Mouse (Mus musculus): ENCODE results near the gene Bcl2.

Bcl2 gene

DNA sequence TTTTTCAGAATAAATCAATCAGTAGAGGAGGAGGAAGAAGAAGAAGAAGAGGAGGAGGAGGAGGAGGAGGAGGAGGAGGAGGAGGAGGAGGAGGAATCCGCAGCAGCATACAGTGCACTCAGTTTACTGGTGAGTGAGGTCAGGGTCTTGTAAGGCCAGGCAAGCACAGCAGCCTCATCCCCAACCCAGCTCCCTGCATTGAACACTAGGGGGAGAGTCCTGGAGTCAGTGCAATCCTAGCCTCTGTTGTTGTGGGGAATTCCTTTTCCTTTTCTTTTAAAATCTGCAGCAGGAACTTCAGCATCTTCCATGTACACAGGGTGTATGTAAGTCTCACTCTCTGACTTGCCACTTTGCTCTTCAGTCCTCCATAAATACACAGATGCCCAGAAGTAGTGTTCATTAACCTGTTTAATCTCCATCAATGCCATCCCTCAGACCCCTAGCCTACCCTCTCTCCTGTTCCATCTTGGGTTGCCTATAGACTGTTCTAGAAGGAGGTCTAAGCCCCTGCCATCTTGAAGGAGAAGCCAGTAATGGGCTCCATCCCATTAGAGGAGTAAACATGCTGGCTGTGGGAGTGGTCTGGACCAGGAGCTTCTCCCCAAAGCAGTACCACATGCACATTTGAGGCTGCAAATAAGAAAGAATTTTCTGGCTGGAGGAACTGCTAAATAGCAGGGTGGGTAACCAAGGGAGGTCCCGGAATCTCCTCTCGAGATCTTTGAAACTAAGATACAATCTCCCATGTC, 85.2 kb downstream of the Bcl2 start:
- DNase-seq (ENCODE audit: extremely low read depth, low read depth, low spot score), result no peak

DNA sequence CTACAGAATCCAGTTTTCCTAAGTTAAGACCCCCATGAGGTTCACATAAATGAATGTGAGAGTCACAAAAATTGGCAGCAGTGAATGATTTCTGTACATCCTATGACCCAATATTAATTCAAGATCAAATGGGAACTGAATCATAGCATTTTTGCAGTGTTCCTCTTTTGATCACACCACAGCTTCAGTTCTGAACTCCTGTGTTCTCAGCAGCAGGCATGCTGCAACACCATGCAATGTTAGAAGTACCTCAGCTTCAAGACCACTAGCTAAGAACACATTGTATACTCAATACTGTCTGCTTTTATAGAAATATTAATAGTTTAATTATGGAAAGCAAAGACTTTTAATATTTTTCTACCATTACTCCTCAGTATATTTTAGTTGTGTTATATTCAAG, 85.8 kb downstream of the Bcl2 start:
- DNase-seq (ENCODE audit: extremely low read depth, low read depth, low spot score), result no peak

DNA sequence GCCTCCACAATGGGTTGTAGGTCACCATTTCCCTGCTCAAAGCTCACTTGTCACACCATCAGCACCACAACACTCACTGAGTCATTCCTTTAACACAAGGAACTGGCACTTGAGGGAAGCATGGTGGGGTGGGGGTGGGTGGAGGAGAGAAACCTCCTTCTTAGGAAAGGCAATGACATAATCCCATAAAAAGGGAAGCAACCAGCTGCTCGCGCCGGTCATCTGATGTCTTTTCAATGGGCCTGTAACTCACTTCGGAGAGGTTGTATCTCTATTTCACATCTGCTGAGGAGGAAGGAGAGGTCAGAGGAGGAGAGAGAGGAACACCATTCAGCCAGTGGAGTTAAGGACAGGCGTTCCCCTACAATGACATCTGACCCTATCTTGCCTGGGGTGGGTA, 86.8 kb downstream of the Bcl2 start:
- no peak for DNase-seq (ENCODE audit: extremely low read depth, low read depth, low spot score)

DNA sequence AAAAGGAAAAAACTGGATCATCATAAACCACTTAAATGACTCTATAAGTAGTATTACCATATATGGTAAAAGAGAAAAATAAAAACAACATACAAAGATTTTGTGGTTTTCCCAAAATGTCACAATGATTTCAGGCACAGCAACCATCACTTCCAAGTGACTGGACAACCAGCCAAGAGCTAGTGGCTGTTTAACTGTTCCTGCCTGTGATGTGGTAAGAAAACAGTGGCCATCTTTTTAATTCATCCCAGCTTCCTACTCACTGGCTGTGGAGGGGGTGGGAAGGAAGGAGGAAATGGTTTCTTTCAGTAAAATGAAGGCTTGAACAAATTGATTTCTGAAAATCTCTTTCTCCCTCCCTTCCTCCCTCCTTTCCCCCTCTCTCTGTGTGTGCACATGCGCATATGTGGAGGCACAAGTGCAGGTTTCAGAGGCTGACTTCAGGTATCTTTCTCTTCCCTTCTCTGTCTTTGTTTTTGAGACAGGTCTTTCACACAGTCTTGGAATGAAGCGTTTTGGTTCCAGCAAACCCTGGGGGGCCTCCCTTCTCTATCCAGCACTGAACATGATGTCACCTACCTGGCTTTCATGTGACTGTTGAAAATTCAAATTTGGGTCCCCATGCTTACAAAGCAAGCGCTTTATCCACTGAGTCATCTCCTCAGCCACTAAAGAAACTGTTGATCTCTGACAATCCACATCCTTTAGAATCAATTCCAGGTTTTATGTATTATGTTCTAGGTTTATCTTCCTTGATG, 93.7 kb downstream of the Bcl2 start:
- no peak for DNase-seq (ENCODE audit: extremely low read depth, low read depth, low spot score)

DNA sequence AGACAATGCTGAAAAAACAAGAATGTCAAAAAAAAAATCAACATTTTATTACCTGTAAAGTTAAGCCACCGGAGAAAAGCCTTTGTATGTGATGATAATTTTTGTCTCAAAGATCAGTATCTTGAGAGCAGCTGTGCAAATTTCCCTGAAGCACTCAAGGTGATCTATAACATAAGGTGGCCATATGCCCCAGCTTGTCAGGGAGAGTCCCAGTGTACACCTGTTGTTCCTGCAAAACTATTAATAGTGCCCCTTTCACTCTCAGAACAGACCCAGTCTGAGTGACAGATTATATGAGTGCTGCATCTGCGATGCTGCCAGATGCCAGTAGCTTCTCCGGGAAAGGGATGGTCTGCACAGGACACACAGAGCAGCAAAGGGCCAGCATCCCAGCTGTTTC, 95.3 kb downstream of the Bcl2 start:
- DNase-seq (ENCODE audit: extremely low read depth, low read depth, low spot score), result no peak

DNA sequence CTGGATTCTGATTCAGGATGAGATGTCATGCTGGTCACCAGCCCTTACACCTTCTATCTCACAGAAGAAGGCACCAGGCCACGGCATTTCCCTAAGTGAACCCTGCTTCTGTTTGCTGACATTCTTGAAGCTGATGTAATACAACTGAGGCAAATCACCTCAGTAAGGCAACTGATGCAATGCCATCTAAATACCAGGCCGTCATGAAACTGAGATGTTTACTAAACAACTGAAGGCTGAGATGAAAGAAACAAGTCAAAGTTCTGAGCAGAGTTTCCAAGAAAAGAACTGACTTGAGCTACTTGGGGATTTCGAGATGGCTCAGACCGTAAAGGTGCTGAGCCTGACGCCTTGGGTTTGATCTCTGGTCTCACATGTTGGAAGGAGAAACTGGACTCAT, 97.1 kb downstream of the Bcl2 start:
- DNase-seq (ENCODE audit: extremely low read depth, low read depth, low spot score), result no peak

DNA sequence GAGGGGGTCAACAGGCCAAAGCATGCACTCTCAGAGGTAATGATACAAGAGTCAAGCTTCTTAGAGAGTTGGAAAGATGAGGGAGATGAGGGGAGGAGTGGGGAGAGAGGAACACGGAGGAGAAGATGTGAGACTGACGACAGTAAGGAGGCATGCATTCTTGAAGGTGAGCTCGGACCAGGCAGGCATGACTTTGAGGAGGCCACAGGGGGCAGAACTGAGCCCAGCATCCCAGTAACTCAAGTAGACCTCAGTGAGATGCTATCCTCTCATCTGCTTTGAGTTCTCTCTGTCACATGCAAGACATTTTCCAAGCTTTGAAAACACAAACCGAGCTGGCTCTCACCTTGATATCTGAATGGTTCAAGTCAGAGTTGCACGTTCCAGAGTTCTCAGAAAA, 100.7 kb downstream of the Bcl2 start:
- DNase-seq (ENCODE audit: extremely low read depth, low read depth, low spot score), result no peak

DNA sequence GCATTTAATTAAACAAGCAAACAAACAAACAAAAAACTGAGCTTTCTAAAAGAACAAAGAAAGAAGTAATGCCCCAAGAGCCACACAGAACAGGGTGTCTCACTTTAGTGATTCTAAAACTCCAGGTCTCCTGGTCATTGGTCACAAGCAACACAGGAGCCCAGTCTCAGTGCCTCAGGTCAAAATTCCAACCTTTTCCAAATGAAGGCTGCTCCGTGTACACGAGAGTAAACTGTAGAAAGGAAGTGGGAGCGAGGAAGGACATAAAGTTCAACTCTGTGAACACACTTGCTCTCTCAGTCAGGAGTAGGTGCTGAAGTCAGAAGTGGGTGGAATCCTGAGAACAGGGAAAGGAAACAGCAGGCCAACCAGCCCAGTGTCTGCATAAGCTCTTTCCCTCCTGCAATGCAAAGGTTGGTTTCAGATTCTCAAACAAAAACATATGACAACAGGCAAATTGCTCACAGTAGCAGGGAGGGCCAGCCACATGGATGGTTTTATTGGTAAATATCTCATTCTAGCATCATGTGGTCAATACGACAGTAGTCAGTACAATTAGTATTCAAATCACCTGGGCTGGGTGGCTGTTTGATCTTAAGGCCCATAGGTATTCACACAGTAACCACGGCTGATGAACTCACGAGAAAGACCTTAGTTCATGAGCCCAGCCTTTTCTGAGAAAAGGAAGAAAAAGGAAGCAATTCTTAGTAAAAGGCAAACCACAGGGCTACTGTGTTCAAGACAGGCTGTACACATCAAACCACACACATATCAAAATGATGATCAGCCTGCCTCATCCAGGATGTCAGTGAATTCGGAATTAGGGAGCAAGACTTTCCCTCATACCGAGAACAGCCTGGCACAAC, 101.7 kb downstream of the Bcl2 start:
- no peak for DNase-seq (ENCODE audit: extremely low read depth, low read depth, low spot score)

DNA sequence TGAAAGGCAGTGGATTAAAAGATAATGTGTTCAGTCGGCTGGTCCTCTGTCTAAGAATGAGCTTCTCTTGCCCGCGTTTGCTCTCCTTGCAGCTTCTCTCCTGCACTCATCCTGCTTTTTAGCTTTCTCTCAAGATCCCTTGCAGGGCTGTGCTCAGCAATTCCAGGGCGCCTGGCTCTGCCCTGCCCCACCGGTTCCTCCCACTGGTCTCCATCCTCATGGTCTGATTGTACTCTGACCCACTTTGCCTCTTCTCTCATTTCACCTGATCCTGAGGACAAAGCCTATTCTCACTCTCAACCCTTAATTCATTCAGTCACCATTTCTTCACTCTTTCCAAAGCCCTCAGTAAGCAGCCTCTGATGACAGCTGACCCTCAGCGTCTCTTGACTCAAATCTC, 102.8 kb downstream of the Bcl2 start:
- DNase-seq (ENCODE audit: extremely low read depth, low read depth, low spot score), result no peak

DNA sequence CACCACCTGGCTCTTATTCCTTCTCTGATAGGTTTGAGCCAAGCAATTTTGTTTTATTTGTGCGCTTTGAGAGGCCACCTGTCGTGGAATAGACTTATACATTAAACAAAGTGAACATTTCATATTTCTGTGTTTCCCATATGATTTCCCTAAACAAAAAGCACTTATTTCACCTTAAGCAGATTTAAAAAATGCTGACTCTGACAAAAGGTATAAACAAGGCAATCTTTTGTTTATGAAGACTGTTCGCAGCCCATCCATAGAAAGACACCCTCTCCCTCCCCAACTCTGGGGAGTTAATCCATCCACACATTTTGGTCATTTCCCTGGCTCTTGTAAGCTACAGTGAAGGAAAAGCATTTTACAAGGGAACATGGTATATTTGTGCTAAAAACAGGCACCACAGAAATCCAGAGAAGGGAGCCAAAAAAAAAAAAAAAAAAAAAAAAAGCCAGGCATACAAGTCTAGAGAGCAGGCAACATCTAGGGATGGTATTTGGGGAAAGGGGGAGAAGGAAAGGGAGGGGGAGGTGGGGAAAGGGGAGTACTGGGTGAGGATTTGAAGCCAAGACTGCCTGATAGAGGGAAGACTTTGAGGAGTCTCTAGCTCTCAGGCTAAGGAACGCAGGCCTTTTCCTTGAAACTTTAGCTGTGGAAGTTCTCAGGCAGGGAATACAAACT, 105.8 kb downstream of the Bcl2 start:
- no peak for DNase-seq (ENCODE audit: extremely low read depth, low read depth, low spot score)

DNA sequence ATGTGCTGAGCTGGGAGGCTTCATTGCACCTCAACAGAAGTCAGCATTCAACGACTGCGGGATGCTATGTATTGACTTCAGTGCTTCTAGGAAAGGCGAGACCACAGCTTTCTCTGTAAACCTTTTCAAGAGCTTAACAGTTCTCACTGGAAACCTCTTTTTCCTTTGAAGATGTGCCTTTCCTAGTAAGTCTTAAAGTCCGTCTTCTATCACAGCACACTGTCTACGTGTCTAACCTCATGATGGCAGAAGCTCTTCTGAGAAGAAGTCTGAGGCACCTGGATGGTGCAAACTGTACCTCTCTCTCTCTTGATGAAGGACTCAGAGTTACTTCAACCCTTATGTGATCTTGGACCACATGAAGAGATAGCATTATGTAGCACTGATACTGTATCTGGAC, 107.1 kb downstream of the Bcl2 start:
- DNase-seq (ENCODE audit: extremely low read depth, low read depth, low spot score), result no peak

DNA sequence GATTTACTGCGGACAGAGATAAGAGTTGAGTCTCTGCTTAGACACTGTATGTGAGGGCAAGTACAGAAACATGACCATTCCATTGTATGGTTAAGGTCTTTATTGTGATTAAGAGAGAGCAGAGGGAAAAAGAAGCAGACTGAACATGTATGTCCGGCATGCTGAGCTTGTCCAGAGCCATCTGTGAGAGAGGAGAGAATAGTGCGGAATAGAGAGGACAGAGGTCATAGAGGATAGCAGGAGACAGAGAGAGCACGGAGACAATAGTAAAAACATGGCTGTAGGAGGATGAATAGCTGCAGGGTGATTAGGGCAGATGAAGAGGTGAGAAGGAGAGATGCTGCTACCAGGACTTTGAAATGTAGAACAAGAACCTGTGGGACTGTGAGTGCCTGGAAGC, 110.7 kb downstream of the Bcl2 start:
- no peak for DNase-seq (ENCODE audit: extremely low read depth, low read depth, low spot score)

DNA sequence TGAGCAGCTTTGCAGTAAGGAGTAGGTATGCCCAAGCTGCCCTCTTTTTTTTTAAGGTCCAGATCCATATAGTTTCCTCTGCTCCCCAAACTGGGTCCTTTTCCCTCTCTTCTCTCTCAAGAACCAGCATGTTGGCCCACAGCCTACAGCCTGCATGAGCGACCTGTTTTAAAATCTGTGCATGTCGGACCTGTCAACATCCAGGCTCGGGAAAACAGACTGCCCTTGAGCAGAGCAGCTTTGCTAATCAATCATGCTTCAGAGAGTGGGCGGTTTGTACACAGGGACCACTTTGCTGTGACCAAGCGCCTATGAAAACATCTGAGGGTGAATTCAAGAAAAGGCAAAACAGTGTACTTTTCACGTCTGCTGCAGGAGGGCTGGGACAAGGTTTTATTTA, 111.1 kb downstream of the Bcl2 start:
- DNase-seq (ENCODE audit: extremely low read depth, low read depth, low spot score), result no peak

DNA sequence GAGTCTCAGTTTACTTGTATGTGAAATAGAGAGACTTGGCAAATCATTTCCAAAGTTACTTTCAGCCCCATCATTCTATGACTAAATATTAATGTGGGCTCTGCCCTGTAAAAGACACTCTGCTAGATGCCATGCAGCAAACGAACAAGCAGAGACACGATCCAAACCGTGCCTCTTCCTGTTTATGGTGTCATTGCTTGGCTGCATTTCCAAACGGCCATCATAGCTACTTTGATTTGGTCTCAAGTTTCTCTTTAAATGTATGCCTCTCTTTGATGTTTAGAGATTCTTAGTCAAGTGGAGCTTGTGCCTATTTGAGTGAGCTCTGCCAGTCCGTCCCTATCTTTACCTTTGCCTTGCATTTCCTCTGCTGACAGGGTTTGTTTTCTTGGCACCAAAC, 111.5 kb downstream of the Bcl2 start:
- DNase-seq (ENCODE audit: extremely low read depth, low read depth, low spot score), result no peak

DNA sequence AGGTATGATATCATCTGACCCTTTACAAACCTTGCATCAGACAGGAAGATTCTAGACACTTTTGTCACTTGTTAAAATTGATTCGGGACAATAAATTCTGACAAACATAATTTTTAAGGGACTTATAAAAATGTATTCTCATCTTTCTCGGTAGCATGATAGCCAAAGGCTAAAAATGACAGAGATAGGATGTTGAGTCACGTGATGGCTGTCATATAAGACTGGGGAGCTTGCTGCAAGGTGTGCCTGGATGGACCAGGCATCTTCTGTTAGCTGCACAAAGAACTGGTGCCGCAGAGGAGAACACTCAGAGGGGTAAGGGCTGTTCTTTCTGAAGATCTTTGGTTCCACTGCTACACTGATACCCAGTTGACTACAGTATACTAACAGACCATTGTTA, 112.8 kb downstream of the Bcl2 start:
- DNase-seq (ENCODE audit: extremely low read depth, low read depth, low spot score), result no peak

DNA sequence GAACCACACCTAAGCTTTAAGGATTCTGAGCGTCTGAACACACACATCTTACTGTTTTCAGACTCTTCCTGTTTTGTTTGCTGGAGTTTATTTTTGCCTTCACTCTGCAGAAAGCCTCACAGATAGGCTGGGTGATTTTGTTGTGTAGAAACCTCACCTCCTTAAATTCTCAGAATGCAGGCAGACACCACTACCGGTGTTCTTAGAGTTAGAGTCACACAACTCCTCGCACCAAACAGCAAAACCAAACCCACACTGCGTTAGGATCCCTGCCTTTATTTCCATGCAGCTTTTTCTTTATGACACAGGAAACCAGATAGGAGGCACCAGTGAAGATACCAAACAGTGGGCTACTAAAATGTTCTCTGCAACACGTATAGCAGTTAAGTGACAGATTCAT, 113.2 kb downstream of the Bcl2 start:
- no peak for DNase-seq (ENCODE audit: extremely low read depth, low read depth, low spot score)

DNA sequence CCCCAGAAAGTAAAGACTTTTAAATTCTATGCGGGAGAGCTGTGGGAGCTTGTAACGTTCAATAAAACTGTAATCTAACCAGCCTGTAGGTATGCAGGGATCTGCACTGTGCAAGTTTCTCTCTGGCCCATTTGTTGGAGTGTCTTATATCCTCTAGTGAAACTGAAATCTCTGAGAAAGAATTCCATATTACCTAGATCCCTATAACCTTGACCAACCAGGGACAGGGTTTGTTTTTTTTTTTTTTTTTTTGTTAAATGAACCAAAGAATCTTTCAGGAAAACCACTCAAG, 115.8 kb downstream of the Bcl2 start:
- DNase-seq (ENCODE audit: extremely low read depth, low read depth, low spot score), result no peak

DNA sequence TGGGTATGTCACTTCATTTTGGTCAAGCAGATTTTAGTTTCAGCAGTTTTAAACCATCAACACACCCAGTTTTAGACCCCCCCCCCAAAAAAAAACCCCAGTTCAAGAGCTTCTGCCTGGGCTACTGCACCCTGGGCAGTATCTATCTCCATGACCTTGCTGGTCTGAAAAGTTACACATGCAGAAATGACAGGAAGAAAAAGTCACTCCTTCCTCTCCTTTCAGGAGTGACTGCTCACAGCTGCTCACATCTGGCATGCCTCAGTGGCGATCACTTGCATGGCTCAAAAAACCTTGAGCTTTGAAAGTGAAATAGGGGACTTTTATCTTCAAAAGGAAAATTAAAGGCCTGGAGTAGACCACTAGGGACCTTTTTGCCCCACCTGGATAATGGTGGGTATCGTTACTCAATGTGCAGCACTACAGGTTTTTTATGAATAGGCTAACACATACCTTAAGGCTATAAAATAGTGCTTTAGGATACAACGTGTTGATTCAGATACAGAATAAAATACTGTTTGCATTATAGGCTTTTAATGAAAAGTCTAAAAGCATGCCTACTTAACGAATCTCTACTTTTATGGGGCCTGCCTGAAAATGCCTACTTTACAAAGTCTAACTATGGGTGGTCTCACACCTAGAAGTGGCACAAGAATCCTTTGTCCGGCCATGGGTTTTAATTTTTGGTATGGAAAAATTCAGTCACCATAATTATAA, 116.3 kb downstream of the Bcl2 start:
- no peak for DNase-seq (ENCODE audit: extremely low read depth, low read depth, low spot score)

DNA sequence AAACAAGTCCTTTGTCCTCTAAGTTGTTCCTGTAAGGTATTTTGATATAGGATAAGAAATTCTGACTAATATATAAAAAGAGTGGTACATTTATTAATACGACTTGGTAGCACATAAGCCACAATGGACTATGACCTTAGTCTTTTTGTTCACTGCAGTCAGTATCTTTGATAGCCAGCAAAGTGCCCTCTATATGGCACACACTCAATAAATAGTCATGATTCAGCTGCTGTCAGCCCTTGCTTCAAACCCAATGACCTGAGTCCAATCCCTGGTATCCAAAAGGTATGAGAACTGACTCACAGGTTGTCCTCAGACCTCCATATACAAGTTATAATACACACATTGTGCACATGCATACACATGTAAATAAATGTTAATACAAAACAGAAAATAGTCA, 117.7 kb downstream of the Bcl2 start:
- DNase-seq (ENCODE audit: extremely low read depth, low read depth, low spot score), result no peak

DNA sequence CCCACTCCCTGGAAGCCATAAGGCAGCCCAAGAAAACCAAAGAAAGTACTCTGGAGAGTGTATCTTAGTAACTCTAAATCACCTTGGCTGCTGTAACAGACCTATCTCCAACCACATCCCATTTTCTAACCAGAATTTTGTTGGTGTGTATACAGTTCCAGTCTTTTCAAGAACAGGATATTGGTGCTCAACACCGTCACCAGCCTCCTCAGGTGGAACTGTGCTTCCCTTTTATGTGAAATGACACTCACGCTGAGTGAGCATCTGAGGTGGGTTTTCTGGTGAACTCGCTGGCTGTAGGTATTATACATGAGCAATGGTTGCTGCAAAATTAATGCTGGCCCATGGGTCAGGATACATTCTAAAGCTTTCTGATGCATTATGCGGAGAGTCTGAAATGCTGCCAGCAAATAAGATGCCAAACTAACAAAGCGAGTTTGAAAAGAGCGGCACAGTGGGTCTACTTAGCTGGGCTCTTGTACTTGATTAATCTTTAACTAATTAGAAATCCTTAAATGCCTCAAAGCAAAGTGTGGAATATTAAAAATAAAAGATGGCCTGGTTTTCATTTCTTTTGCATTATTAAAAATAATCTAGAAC, 118.7 kb downstream of the Bcl2 start:
- no peak for DNase-seq (ENCODE audit: extremely low read depth, low read depth, low spot score)
